Mouse (Mus musculus) embryonic facial prominence, embryonic 10.5 days (tissue): ENCODE results near the gene Cfap73. TPM values are rescaled to one million over a fixed set of nuclear protein-coding genes. Genes with fewer than 3 reads are reported as not detected.

Source experiments
- DNase-seq: peaks from one replicate; pipeline ENCODE4 v3.0.0-alpha.2; 2017; ENCODE audit warnings: low spot score
- H3K27ac ChIP-seq: fragments of 300-500 bp; sonication (generic); replicated peaks from 2 replicates; pipeline ENCODE4 v1.5.1; 2016; ENCODE audit warnings: mild to moderate bottlenecking
- H3K27me3 ChIP-seq: fragments of 300-500 bp; sonication (generic); replicated peaks from 2 replicates; pipeline ENCODE4 v1.6.1; 2016; ENCODE audit warnings: low read depth, mild to moderate bottlenecking; ENCODE audit not compliant: poor library complexity, severe bottlenecking
- H3K36me3 ChIP-seq: fragments of 300-500 bp; sonication (generic); replicated peaks from 2 replicates; pipeline ENCODE4 v1.6.1; 2016; ENCODE audit warnings: mild to moderate bottlenecking, moderate library complexity
- H3K4me1 ChIP-seq: fragments of 300-500 bp; sonication (generic); 2 replicates; pipeline ENCODE4 v1.6.1; 2016
- H3K4me3 ChIP-seq: fragments of 300-500 bp; sonication (generic); 2 replicates; pipeline ENCODE4 v1.5.1; 2016; ENCODE audit warnings: mild to moderate bottlenecking, moderate library complexity
- H3K9me3 ChIP-seq: fragments of 300-500 bp; sonication (generic); 2 replicates; pipeline ENCODE4 v1.6.1; 2016; ENCODE audit warnings: mild to moderate bottlenecking
- WGBS: fragments of 180-500 bp; shearing (Covaris S2); methylation state at CpG from one replicate; pipeline ENCODE4 v1.1.7; 2016; 5-methylcytosine and 5-hydroxymethylcytosine counted together
- polyA plus RNA-seq: library from polyadenylated mRNA; unstranded; fragments of >200 nt; fragmentation: Nextera tagmentation; extraction: Ambion mirVana; gene quantifications from 2 replicates; pipeline ENCODE4 v1.2.1, GENCODE M21; 2016

Gene Cfap73
- polyA plus RNA-seq, 1 experiment from 2014 or later, result 0.27 TPM

- peaks cover 41% of the 10 kb centered on the region for H3K4me1 ChIP-seq
- peaks cover 25% of the 10 kb centered on the region for H3K36me3 ChIP-seq
- H3K4me3 ChIP-seq, result peak overlapping the region; percentile 85
- peak overlapping the region; percentile 87; the same call in 1 of the 2 replicates for H3K27ac ChIP-seq
- H3K9me3 ChIP-seq, result no peaks in the 10 kb centered on the region
- no peak for DNase-seq
- WGBS, result 39% methylated on average over 9 of the region's 9 CpGs
- H3K27me3 ChIP-seq, result 0 out of 2 replicates have a peak, but pooled peaks cover 4% of the 10 kb centered on the region
These were observed 46.5 kb downstream of the Cfap73 start for GRCm38 (mm10) chr5:120587616-120587926.

GRCm38 (mm10) chr5:120586741-120587615, 47.1 kb downstream of the Cfap73 start:
- WGBS, result 13% methylated on average over 17 of the region's 17 CpGs
- peak overlapping the region; percentile 87; the same call in 1 of the 2 replicates for H3K27ac ChIP-seq
- H3K36me3 ChIP-seq, result peaks cover 29% of the 10 kb centered on the region
- no peaks in the 10 kb centered on the region for H3K9me3 ChIP-seq
- H3K4me3 ChIP-seq, result peak overlapping the region; percentile 85
- DNase-seq, result no peak
- H3K27me3 ChIP-seq, result 0 out of 2 replicates have a peak, but pooled peaks cover 4% of the 10 kb centered on the region
- H3K4me1 ChIP-seq, result peaks cover 41% of the 10 kb centered on the region

- Histone ChIP-seq H3K27ac (no peak overlapping the region), H3K4me3 (no peak overlapping the region), H3K4me1 (peaks cover 46% of the 10 kb centered on the region), H3K9me3 (no peaks in the 10 kb centered on the region), H3K27me3 (0 out of 2 replicates have a peak, but pooled peaks cover 4% of the 10 kb centered on the region), H3K36me3 (peaks cover 44% of the 10 kb centered on the region)
- 43% methylated on average over 15 of the region's 15 CpGs for WGBS
- peak; percentile 43 for DNase-seq
These were observed 49.1 kb downstream of the Cfap73 start for GRCm38 (mm10) chr5:120584968-120585367.

- H3K4me1 ChIP-seq, result peaks cover 54% of the 10 kb centered on the region
- peaks cover 48% of the 10 kb centered on the region for H3K36me3 ChIP-seq
- DNase-seq, result no peak
- 0 out of 2 replicates have a peak, but pooled peaks cover 4% of the 10 kb centered on the region for H3K27me3 ChIP-seq
- no peak overlapping the region for H3K27ac ChIP-seq
- no peaks in the 10 kb centered on the region for H3K9me3 ChIP-seq
- WGBS, result 89% methylated on average over 4 of the region's 4 CpGs
- no peak overlapping the region for H3K4me3 ChIP-seq
These were observed 50.5 kb downstream of the Cfap73 start for GRCm38 (mm10) chr5:120583511-120583910.

GRCm38 (mm10) chr5:120582002-120582401, 52.0 kb downstream of the Cfap73 start:
- WGBS, result 83% methylated on average over 9 of the region's 9 CpGs
- H3K9me3 ChIP-seq, result no peaks in the 10 kb centered on the region
- peaks cover 48% of the 10 kb centered on the region for H3K36me3 ChIP-seq
- no peak overlapping the region for H3K27ac ChIP-seq
- H3K4me3 ChIP-seq, result no peak overlapping the region
- DNase-seq, result no peak
- no peaks in the 10 kb centered on the region for H3K27me3 ChIP-seq
- H3K4me1 ChIP-seq, result peaks cover 55% of the 10 kb centered on the region

GRCm38 (mm10) chr5:120579898-120580626, 54.0 kb downstream of the Cfap73 start:
- H3K4me1 ChIP-seq, result peaks cover 49% of the 10 kb centered on the region
- no peaks in the 10 kb centered on the region for H3K9me3 ChIP-seq
- no peak overlapping the region for H3K4me3 ChIP-seq
- 91% methylated on average over 26 of the region's 26 CpGs for WGBS
- peak overlapping the region; percentile 76 for H3K27ac ChIP-seq
- no peaks in the 10 kb centered on the region for H3K27me3 ChIP-seq
- no peak for DNase-seq
- peaks cover 48% of the 10 kb centered on the region for H3K36me3 ChIP-seq

DNA sequence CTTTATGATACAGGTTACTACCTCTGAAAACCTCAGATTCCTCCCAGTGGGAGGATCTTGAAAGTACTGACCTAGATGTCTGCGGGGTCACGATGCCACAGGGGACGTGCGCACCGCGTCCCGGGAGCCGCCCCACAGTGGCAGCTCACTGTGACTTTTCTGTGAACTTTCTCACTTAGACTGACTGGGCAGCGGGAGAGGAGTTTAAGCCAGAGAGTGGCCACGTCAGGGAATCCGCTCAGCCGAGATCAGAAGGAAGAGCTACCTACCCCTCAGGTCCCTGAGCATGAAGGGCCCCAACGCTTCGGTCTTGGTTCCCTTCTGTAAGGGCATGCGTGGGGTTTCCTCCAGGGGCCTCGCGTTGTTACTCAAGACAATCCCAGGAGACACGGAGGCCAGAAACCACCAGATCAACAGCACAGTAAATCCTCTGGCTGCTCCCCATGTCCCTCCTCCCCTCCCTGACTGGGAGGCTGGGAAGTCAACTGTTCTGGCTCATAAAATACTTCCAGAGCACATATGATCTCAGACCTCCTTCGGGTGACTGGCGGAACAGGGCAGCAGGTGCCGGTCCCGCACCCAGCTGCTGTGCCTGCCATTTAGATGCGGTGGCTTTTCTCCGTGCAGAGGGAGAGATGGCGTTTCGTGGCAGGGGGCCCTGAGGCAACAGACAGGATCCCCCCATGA, 54.7 kb downstream of the Cfap73 start:
- Histone ChIP-seq H3K27ac (peak overlapping the region; percentile 76), H3K36me3 (peaks cover 41% of the 10 kb centered on the region), H3K9me3 (no peaks in the 10 kb centered on the region), H3K4me3 (0 out of 2 replicates have a peak overlapping the region, but pooled peaks have one; percentile 2), H3K27me3 (no peaks in the 10 kb centered on the region), H3K4me1 (peaks cover 50% of the 10 kb centered on the region)
- 62% methylated on average over 26 of the region's 26 CpGs for WGBS
- DNase-seq, result no peak

GRCm38 (mm10) chr5:120578504-120579081, 55.4 kb downstream of the Cfap73 start:
- peak; percentile 65 for DNase-seq
- H3K4me3 ChIP-seq, result 0 out of 2 replicates have a peak overlapping the region, but pooled peaks have one; percentile 13
- H3K36me3 ChIP-seq, result peaks cover 33% of the 10 kb centered on the region
- peak overlapping the region; percentile 76 for H3K27ac ChIP-seq
- peaks cover 53% of the 10 kb centered on the region for H3K4me1 ChIP-seq
- H3K27me3 ChIP-seq, result no peaks in the 10 kb centered on the region
- H3K9me3 ChIP-seq, result no peaks in the 10 kb centered on the region
- WGBS, result 41% methylated on average over 12 of the region's 12 CpGs

Other genes with a start within 250 kb of the Cfap73 start
- 3.1 and 4.7 TPM in 2 replicates for gene Lhx5, start 202.5 kb downstream of the Cfap73 start, polyA plus RNA-seq
- 6.2 and 7.1 TPM in 2 replicates for gene Sdsl, start 161.4 kb downstream of the Cfap73 start, polyA plus RNA-seq
- not detected in 2 replicates for gene Sds, start 157.7 kb downstream of the Cfap73 start, polyA plus RNA-seq
- 35.5 and 37.8 TPM in 2 replicates for gene Plbd2, start 130.6 kb downstream of the Cfap73 start, polyA plus RNA-seq
- 4.1 and 5.2 TPM in 2 replicates for gene Slc8b1, start 123.1 kb downstream of the Cfap73 start, polyA plus RNA-seq
- gene Tpcn1, start 45.6 kb downstream of the Cfap73 start, polyA plus RNA-seq, result 11.9 and 12.3 TPM in 2 replicates
- 0.65 and 0.81 TPM in 2 replicates for gene Iqcd, start 45.2 kb downstream of the Cfap73 start, polyA plus RNA-seq
- gene Rita1, start 21.6 kb downstream of the Cfap73 start, polyA plus RNA-seq, result 19.4 and 20.1 TPM in 2 replicates
- 62.3 and 64.3 TPM in 2 replicates for gene Ddx54, start 21.5 kb downstream of the Cfap73 start, polyA plus RNA-seq
- 0.07 and 0.14 TPM in 2 replicates for gene Rasal1, start 14.6 kb upstream of the Cfap73 start, polyA plus RNA-seq
- gene Dtx1, start 77.7 kb upstream of the Cfap73 start, polyA plus RNA-seq, result 1.8 and 2.2 TPM in 2 replicates
- gene Oas2, start 115.6 kb upstream of the Cfap73 start, polyA plus RNA-seq, result 0.06 and 0.10 TPM in 2 replicates
- gene Oas3, start 143.4 kb upstream of the Cfap73 start, polyA plus RNA-seq, result 0.06 TPM in 1 of 2 replicates, not detected in the other
- gene Oas1e, start 161.3 kb upstream of the Cfap73 start, polyA plus RNA-seq, result not detected in 2 replicates
- gene Oas1c, start 178.3 kb upstream of the Cfap73 start, polyA plus RNA-seq, result 0.14 and 0.49 TPM in 2 replicates
- not detected in 2 replicates for gene Oas1f, start 213.1 kb upstream of the Cfap73 start, polyA plus RNA-seq
- gene Oas1h, start 227.2 kb upstream of the Cfap73 start, polyA plus RNA-seq, result not detected in 2 replicates